Mouse (Mus musculus) neural tube, embryonic 15.5 days (tissue): ENCODE data around the gene Foxp1. TPM values are rescaled to one million over a fixed set of nuclear protein-coding genes. Genes with fewer than 3 reads are reported as not detected.

ENCODE experiments used
- ATAC-seq: fragments of 200-750 bp; cut with Nextera tagmentation; 2 replicates; pipeline ENCODE4 v1.8.0; 2017; ENCODE audit warnings: mild to moderate bottlenecking, moderate TSS enrichment, moderate library complexity; ENCODE audit not compliant: low FRiP score
- H3K27ac ChIP-seq: fragments of 300-500 bp; sonication (generic); replicated peaks from 2 replicates; pipeline ENCODE4 v1.5.1; 2015; ENCODE audit warnings: mild to moderate bottlenecking, inconsistent platforms
- H3K27me3 ChIP-seq: fragments of 300-500 bp; sonication (generic); replicated peaks from 2 replicates; pipeline ENCODE4 v1.6.1; 2015; ENCODE audit warnings: inconsistent platforms
- H3K36me3 ChIP-seq: fragments of 300-500 bp; sonication (generic); 2 replicates; pipeline ENCODE4 v1.6.1; 2015; ENCODE audit warnings: inconsistent platforms
- H3K4me1 ChIP-seq: fragments of 300-500 bp; sonication (generic); 2 replicates; pipeline ENCODE4 v1.6.1; 2015; ENCODE audit warnings: inconsistent platforms
- H3K4me2 ChIP-seq: fragments of 300-500 bp; sonication (generic); 2 replicates; pipeline ENCODE4 v1.6.1; 2015; ENCODE audit warnings: inconsistent platforms, mild to moderate bottlenecking, moderate library complexity
- H3K4me3 ChIP-seq: fragments of 300-500 bp; sonication (generic); replicated peaks from 2 replicates; pipeline ENCODE4 v1.5.1; 2015; ENCODE audit warnings: mild to moderate bottlenecking, inconsistent platforms
- H3K9ac ChIP-seq: fragments of 300-500 bp; sonication (generic); replicated peaks from 2 replicates; pipeline ENCODE4 v1.6.1; 2015; ENCODE audit warnings: mild to moderate bottlenecking, inconsistent platforms
- H3K9me3 ChIP-seq: fragments of 300-500 bp; sonication (generic); replicated peaks from 2 replicates; pipeline ENCODE4 v1.6.1; 2016; ENCODE audit warnings: inconsistent platforms
- WGBS: fragments of 180-500 bp; shearing (Covaris S2); methylation state at CpG from one replicate; pipeline ENCODE4 v1.1.7; 2015; ENCODE audit warnings: mixed read lengths; 5-methylcytosine and 5-hydroxymethylcytosine counted together
- polyA plus RNA-seq: library from polyadenylated mRNA; unstranded; fragments of >200 nt; fragmentation: Nextera tagmentation; extraction: Ambion mirVana; gene quantifications from 2 replicates; pipeline ENCODE4 v1.2.1, GENCODE M21; 2015

Foxp1 gene
- polyA plus RNA-seq, 1 experiment from 2014 or later, result 51.0 TPM

- 31% methylated on average over 6 of the region's 6 CpGs for WGBS
- Histone ChIP-seq H3K36me3 (no peaks in the 10 kb centered on the region), H3K27me3 (peaks cover 11% of the 10 kb centered on the region; the same call in 1 of the 2 replicates), H3K4me2 (no peak overlapping the region), H3K27ac (no peak overlapping the region), H3K4me3 (no peak overlapping the region), H3K9ac (no peak overlapping the region), H3K9me3 (no peaks in the 10 kb centered on the region), H3K4me1 (peaks cover 40% of the 10 kb centered on the region)
- no peak for ATAC-seq
Observed at GRCm38 (mm10) chr6:99207226-99207885, 315.2 kb downstream of the Foxp1 start.

DNA sequence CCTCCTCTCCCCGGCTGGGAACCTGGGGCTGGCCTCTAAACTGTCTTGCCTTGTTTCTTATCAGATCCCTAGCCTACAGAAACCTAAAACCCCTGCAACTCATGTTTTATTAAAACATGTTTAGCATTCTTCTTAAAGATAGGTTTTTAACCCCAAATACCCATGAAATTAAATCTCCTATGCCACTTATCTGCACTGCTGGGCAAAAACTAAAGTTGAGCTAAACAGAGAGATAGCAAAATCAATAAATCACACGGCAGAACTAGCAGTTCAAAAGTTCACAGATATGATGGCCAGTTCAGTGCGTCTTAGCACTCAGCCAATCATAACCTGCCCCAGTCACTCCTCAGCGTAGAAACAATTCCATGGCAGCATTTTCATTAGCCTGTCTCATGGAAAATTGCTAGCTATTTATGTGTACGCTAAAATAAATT is 316.1 kb downstream of the Foxp1 start:
- no peak overlapping the region for H3K4me2 ChIP-seq
- H3K4me3 ChIP-seq, result no peak overlapping the region
- peaks cover 11% of the 10 kb centered on the region; the same call in 1 of the 2 replicates for H3K27me3 ChIP-seq
- no peak overlapping the region for H3K9ac ChIP-seq
- no peaks in the 10 kb centered on the region for H3K9me3 ChIP-seq
- 24% methylated on average over 5 of the region's 5 CpGs for WGBS
- no peaks in the 10 kb centered on the region for H3K36me3 ChIP-seq
- peaks cover 41% of the 10 kb centered on the region for H3K4me1 ChIP-seq
- H3K27ac ChIP-seq, result no peak overlapping the region
- no peak for ATAC-seq

DNA sequence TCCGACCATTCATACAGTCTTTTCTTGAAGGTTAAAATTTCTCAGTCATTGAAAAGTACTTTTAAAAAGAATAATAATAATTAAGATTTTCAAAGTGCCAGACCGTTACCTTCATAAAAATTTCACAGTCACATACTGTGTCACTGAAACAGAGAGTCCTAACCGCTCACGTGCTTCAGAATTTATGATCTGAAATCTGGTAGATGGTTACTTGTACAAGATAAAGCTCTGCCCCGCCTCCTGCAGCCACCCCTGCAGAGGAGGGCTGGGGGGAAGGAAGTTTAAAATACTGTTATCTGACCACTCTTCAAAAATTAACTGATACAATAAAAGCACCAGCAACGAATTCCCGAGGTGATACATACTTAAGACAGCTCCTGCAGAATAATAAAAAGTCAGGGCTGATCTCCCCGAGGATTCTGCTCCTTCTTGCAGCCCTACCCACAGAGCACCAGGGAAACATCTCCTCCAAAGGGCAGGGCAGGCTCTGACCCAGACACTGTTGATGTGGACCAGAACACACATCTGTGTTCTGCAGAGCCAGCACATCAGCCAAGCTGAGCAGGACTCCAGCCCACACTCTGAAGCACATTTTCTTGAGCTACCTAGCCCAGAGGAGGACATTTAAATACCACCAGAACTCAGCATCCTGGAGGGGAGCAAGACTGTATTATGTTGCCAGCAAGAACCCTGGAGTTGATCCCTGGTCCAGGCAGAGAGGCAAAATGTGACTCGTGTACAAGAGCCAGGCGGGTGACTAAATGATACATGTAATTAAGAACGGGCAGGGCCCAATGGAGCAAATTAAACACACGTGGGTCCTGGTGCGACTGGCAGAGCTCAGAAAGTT is 316.7 kb downstream of the Foxp1 start:
- ATAC-seq, result no peak
- Histone ChIP-seq H3K36me3 (no peaks in the 10 kb centered on the region), H3K27me3 (peaks cover 11% of the 10 kb centered on the region; the same call in 1 of the 2 replicates), H3K4me3 (no peak overlapping the region), H3K4me2 (no peak overlapping the region), H3K9me3 (no peaks in the 10 kb centered on the region), H3K4me1 (peaks cover 48% of the 10 kb centered on the region), H3K9ac (no peak overlapping the region), H3K27ac (no peak overlapping the region)
- WGBS, result 22% methylated on average over 13 of the region's 13 CpGs

DNA sequence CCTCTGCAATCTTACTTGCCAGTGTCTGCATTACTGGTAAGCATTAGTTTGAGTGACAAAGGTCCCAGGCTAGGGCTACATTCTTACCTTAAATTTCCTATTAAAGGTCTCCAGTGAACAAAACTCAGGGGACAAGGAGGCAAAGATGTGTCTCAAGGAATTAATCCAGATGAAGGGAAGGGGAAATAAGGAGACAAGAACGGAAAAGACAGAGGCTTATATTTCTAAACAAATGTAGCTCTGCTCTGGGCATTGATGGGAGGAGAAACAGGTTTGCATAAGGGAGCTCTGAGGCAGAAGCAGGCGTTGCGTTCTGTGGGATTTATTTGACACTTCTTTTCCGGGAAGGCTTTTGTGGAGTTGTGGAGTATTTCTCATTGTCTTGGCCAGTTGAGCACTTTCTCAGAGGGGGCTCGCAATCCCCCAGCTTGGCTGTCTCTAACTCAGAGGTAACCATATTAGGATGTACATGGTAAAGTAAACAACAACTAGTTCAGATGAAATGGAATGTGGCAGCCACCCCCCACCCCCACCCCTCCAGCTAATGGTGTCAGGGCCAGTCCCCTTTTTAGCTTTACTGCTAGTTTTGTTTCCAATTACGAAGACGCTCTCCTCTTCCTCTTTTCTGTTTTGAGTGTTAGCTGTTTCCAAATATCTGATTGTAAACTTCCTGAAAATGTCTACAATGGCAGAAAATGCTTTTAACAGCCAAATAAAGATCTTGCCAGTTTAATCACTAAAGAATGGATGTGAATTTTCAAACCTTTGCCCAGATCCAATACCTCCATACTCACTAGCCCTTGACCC is 317.5 kb downstream of the Foxp1 start:
- no peak for ATAC-seq
- Histone ChIP-seq H3K4me3 (no peak overlapping the region), H3K27me3 (peaks cover 11% of the 10 kb centered on the region; the same call in 1 of the 2 replicates), H3K4me1 (peaks cover 54% of the 10 kb centered on the region), H3K36me3 (no peaks in the 10 kb centered on the region), H3K27ac (no peak overlapping the region), H3K9me3 (no peaks in the 10 kb centered on the region), H3K9ac (no peak overlapping the region), H3K4me2 (peak overlapping the region; percentile 33; the same call in 1 of the 2 replicates)
- 13% methylated on average over 7 of the region's 7 CpGs for WGBS

- H3K4me1 ChIP-seq, result peaks cover 54% of the 10 kb centered on the region
- peaks cover 11% of the 10 kb centered on the region; the same call in 1 of the 2 replicates for H3K27me3 ChIP-seq
- no peak overlapping the region for H3K4me3 ChIP-seq
- 2% methylated on average over 14 of the region's 14 CpGs for WGBS
- no peaks in the 10 kb centered on the region for H3K36me3 ChIP-seq
- no peak for ATAC-seq
- peak overlapping the region; percentile 33 for H3K4me2 ChIP-seq
- no peaks in the 10 kb centered on the region for H3K9me3 ChIP-seq
- no peak overlapping the region for H3K27ac ChIP-seq
- H3K9ac ChIP-seq, result no peak overlapping the region
Observed at GRCm38 (mm10) chr6:99204052-99204779, 318.3 kb downstream of the Foxp1 start.

GRCm38 (mm10) chr6:99203231-99203630 is 319.3 kb downstream of the Foxp1 start:
- ATAC-seq, result no peak
- Histone ChIP-seq H3K36me3 (no peaks in the 10 kb centered on the region), H3K4me2 (peak overlapping the region; percentile 17), H3K9ac (no peak overlapping the region), H3K9me3 (no peaks in the 10 kb centered on the region), H3K27ac (no peak overlapping the region), H3K27me3 (peaks cover 12% of the 10 kb centered on the region; the same call in 1 of the 2 replicates), H3K4me1 (peaks cover 54% of the 10 kb centered on the region), H3K4me3 (no peak overlapping the region)
- 23% methylated on average over 11 of the region's 11 CpGs for WGBS

- Histone ChIP-seq H3K4me3 (no peak overlapping the region), H3K9me3 (no peaks in the 10 kb centered on the region), H3K4me1 (peaks cover 54% of the 10 kb centered on the region), H3K4me2 (no peak overlapping the region; the same call in 1 of the 2 replicates), H3K9ac (no peak overlapping the region), H3K27ac (no peak overlapping the region), H3K27me3 (peaks cover 10% of the 10 kb centered on the region; the same call in 1 of the 2 replicates), H3K36me3 (no peaks in the 10 kb centered on the region)
- ATAC-seq, result no peak
- WGBS, result 46% methylated on average over 4 of the region's 4 CpGs
Observed at GRCm38 (mm10) chr6:99202781-99203180, 319.7 kb downstream of the Foxp1 start.

DNA sequence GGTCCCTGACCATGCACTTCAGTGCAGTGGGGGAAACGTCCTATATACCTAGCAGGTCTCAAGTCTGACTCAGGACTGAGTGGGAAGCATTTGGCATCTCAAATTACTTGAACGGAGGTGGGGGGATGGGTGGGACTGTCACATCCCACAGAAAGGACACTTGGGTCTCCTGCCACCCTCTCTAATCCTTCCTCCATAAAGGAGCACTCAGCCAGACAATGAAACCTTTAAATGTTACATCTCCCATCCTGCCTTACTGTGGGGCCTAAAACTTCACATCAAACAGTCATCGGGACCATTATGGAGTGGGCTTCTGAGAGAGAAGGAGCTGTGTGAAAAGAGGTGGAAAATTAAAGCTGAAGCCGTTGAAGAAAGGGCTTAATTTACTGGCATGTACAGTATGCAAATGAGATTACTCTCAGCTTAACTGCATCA is 321.2 kb downstream of the Foxp1 start:
- H3K4me1 ChIP-seq, result peaks cover 44% of the 10 kb centered on the region
- H3K27me3 ChIP-seq, result peaks cover 10% of the 10 kb centered on the region; the same call in 1 of the 2 replicates
- no peak overlapping the region for H3K4me2 ChIP-seq
- H3K4me3 ChIP-seq, result no peak overlapping the region
- no peaks in the 10 kb centered on the region for H3K36me3 ChIP-seq
- no peak overlapping the region for H3K27ac ChIP-seq
- no peak for ATAC-seq
- H3K9ac ChIP-seq, result no peak overlapping the region
- no peaks in the 10 kb centered on the region for H3K9me3 ChIP-seq
- WGBS, result 4% methylated on average over 4 of the region's 4 CpGs

DNA sequence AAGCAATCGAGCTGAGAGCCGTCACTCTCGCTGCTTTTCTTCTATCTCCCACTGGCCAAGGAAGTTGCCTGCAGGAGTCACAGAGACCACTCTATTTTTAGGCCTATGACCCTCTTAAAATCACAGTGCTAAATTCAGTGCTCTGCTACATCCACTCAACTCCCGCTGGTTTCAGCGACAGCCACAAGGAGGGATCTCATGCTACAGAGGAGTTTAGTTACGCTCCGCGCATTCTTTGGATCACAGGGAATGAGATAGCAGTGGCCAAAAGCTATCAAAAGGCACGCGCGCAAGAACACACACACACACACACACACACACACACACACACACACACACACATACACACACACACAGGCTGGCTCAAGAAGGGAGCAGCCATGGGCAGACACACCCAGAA is 321.9 kb downstream of the Foxp1 start:
- H3K4me3 ChIP-seq, result no peak overlapping the region
- H3K27me3 ChIP-seq, result peaks cover 6% of the 10 kb centered on the region; the same call in 1 of the 2 replicates
- peak overlapping the region; percentile 27 for H3K4me2 ChIP-seq
- no peaks in the 10 kb centered on the region for H3K36me3 ChIP-seq
- H3K9ac ChIP-seq, result no peak overlapping the region
- ATAC-seq, result no peak
- peaks cover 37% of the 10 kb centered on the region for H3K4me1 ChIP-seq
- 9% methylated on average over 11 of the region's 11 CpGs for WGBS
- no peaks in the 10 kb centered on the region for H3K9me3 ChIP-seq
- H3K27ac ChIP-seq, result 0 out of 2 replicates have a peak overlapping the region, but pooled peaks have one; percentile 13

- 92% methylated on average over 4 of the region's 4 CpGs for WGBS
- H3K9me3 ChIP-seq, result no peaks in the 10 kb centered on the region
- no peak for ATAC-seq
- no peak overlapping the region for H3K4me3 ChIP-seq
- H3K27me3 ChIP-seq, result 0 out of 2 replicates have a peak, but pooled peaks cover 4% of the 10 kb centered on the region
- no peak overlapping the region for H3K4me2 ChIP-seq
- peaks cover 27% of the 10 kb centered on the region for H3K4me1 ChIP-seq
- no peak overlapping the region for H3K9ac ChIP-seq
- no peaks in the 10 kb centered on the region for H3K36me3 ChIP-seq
- H3K27ac ChIP-seq, result no peak overlapping the region
Observed at GRCm38 (mm10) chr6:99199277-99199676, 323.2 kb downstream of the Foxp1 start.
